Mouse (Mus musculus) megakaryocyte, embryonic 14.5 days (primary cell): ENCODE measurements around the gene Clec3a.

Experiments
- FLI1 ChIP-seq: IDR thresholded peaks from 2 replicates; pipeline ENCODE4 v1.6.1; 2012; ENCODE audit warnings: low read length, inconsistent platforms, mixed read lengths
- GATA1 ChIP-seq: IDR thresholded peaks from 3 replicates; pipeline ENCODE4 v1.6.1; 2012; ENCODE audit warnings: mixed read lengths, low read length, inconsistent platforms, borderline replicate concordance

DNA sequence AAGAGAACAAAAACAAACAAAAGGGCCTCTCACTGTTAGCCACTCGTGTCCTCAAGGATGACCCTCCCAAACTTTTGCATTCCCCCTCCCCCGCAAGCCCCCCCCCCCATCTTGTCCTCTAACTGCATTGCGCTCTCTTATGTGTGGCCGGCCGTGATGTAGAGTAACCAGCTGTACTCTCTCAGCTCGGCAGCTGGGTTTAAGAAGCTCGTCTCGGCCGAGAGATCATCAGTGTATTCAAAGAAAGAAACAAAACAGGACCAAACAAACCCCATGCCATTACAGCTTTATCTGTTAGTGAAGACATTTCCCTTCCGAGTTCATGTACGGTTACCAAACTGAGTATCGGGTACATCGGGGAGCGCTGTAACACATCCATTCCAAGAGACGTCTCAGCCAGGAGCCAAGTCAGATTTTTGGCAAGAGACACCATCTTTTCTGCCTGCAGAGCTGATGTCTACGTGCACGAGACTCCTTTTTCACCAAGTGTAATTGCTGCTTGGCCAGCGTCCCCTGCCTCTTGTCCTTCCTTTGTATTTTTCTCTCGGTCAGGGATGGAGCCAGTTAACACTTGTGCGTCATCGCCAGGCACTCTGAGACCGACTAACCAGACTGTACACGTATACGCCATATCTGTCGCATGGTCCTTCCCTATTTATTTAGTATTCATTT, 40.4 kb downstream of the Clec3a start:
- TF ChIP-seq GATA1: no peak
- TF ChIP-seq FLI1: no peak
